ENCODE assay signal across 19 mouse cellular contexts in the genomic region with DNA sequence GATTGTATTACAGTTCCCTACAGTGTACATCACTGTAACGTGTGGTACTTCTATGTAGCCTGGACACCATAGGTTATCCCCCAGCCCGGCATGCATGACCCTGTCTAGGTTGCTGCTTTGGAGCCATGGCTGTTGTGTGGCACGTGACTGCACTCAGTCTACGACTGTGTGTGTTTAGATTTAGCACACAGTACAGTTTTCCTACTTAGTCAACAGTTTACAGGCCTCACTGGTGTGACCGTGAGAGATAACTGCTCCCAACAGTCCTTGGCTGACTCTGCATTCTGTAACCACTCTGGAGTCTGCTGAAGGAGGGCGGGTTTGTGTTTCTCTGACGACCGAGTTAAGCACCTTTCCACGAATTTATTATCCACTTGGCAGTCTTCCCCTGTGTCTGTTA.
DNase-seq lines count a peak whose midpoint lies in the region; ATAC-seq and TF ChIP-seq lines count a peak whose summit lies in the region.
"Had no signal": no experiment of that assay in that cellular context is flagged by ENCODE, and none has a peak within 500 bp of the region (broad histone marks: within the 10 kb centered on the region; RNA-seq: fewer than 3 reads in every experiment).

No protein-coding gene starts in this region.

- H3K27ac ChIP-seq in forebrain, embryonic 10.5 days: 0 out of 2 replicates have a peak overlapping the region, but pooled peaks have one; percentile 15
- H3K27ac ChIP-seq in forebrain, postnatal 0 days (ENCODE audit: low read depth, low read length): no peak overlapping the region
- peak overlapping the region; percentile 2; the same call in 1 of the 2 replicates for H3K27ac ChIP-seq in kidney, postnatal 0 days
- H3K27ac ChIP-seq in MEL (ENCODE audit: control insufficient read depth, low read depth, low read length): peak overlapping the region; percentile 94
- H3K27ac ChIP-seq in limb, embryonic 15.5 days: peak overlapping the region; percentile 54; the same call in 1 of the 2 replicates
- no peak overlapping the region for H3K27ac ChIP-seq in intestine, embryonic 15.5 days
- H3K27ac ChIP-seq: stomach, embryonic 15.5 days had no signal

- no peaks in the 10 kb centered on the region for H3K79me2 ChIP-seq in MEL (ENCODE audit: control insufficient read depth, insufficient read depth, low read length, poor library complexity)

- H3K36me3 ChIP-seq in forebrain, embryonic 10.5 days (replicated peaks): no peaks in the 10 kb centered on the region
- H3K36me3 ChIP-seq in forebrain, postnatal 0 days (ENCODE audit: insufficient read depth): no peaks in the 10 kb centered on the region
- no peaks in the 10 kb centered on the region for H3K36me3 ChIP-seq in kidney, postnatal 0 days (ENCODE audit: insufficient read depth, low read length)
- H3K36me3 ChIP-seq in MEL (ENCODE audit: control insufficient read depth in 1 of 2, insufficient read depth in 2 of 2, low read length in 2 of 2): peaks cover 0 to 21% of the 10 kb centered on the region in 2 experiments; a peak in 2 of 4 replicates
- no peaks in the 10 kb centered on the region for H3K36me3 ChIP-seq in limb, embryonic 15.5 days
- no peaks in the 10 kb centered on the region for H3K36me3 ChIP-seq in intestine, embryonic 15.5 days
- H3K36me3 ChIP-seq: G1E; stomach, embryonic 15.5 days had no signal

- TF ChIP-seq POLR2A in MEL (IDR thresholded peaks at IDR 0.05; ENCODE audit: control insufficient read depth in 1 of 2, insufficient read depth in 1 of 2, low read depth in 1 of 2, low read length in 2 of 2, poor library complexity in 1 of 2): no peak

- no peak overlapping the region for H3K4me2 ChIP-seq in forebrain, postnatal 0 days (ENCODE audit: low read depth)
- no peak overlapping the region for H3K4me2 ChIP-seq in kidney, postnatal 0 days (ENCODE audit: low read length)
- 0 out of 2 replicates have a peak overlapping the region, but pooled peaks have one; percentile 1 for H3K4me2 ChIP-seq in limb, embryonic 15.5 days
- H3K4me2 ChIP-seq in intestine, embryonic 15.5 days (replicated peaks): no peak overlapping the region
- H3K4me2 ChIP-seq: heart, embryonic 11.5 days; liver, embryonic 11.5 days; stomach, embryonic 15.5 days had no signal

- H3K9ac ChIP-seq in forebrain, postnatal 0 days: no peak overlapping the region
- no peak overlapping the region for H3K9ac ChIP-seq in kidney, postnatal 0 days (ENCODE audit: low read depth, low read length)
- H3K9ac ChIP-seq in MEL (ENCODE audit: control insufficient read depth, low read depth, low read length, poor library complexity, severe bottlenecking): peak overlapping the region; percentile 23; the same call in 1 of the 2 replicates
- H3K9ac ChIP-seq in limb, embryonic 15.5 days: no peak overlapping the region
- no peak overlapping the region for H3K9ac ChIP-seq in intestine, embryonic 15.5 days
- H3K9ac ChIP-seq: stomach, embryonic 15.5 days had no signal

- no peak overlapping the region for H3K4me3 ChIP-seq in forebrain, embryonic 10.5 days
- H3K4me3 ChIP-seq in forebrain, postnatal 0 days (ENCODE audit: low read depth, low read length): no peak overlapping the region
- H3K4me3 ChIP-seq in kidney, postnatal 0 days (replicated peaks; ENCODE audit: low read depth, low read length): no peak overlapping the region
- no peak overlapping the region; a peak in 1 of 4 replicates for H3K4me3 ChIP-seq in MEL (ENCODE audit: control insufficient read depth in 1 of 2, insufficient read depth in 1 of 2, low read depth in 2 of 2, low read length in 2 of 2)
- no peak overlapping the region for H3K4me3 ChIP-seq in limb, embryonic 15.5 days
- H3K4me3 ChIP-seq in intestine, embryonic 15.5 days (replicated peaks): no peak overlapping the region
- H3K4me3 ChIP-seq: myocyte; stomach, embryonic 15.5 days had no signal

- no peak for TF ChIP-seq CTCF in forebrain, postnatal 0 days (IDR thresholded peaks at IDR 0.05; ENCODE audit: low read depth)
- TF ChIP-seq CTCF in kidney, postnatal 0 days (IDR thresholded peaks at IDR 0.05; ENCODE audit: low read depth): no peak
- no peak for TF ChIP-seq CTCF in MEL (IDR thresholded peaks at IDR 0.05 in 2 of 3, conservative IDR thresholded peaks at IDR 0.05 in 1 of 3; ENCODE audit: control insufficient read depth in 1 of 3, insufficient read depth in 1 of 3, low read depth in 2 of 3, low read length in 3 of 3, poor library complexity in 1 of 3, severe bottlenecking in 1 of 3)

- no peak for ATAC-seq in forebrain, postnatal 0 days
- ATAC-seq in kidney, postnatal 0 days (replicated peaks; ENCODE audit: low FRiP score, low read depth): no peak
- ATAC-seq in limb, embryonic 15.5 days (ENCODE audit: insufficient number of reproducible peaks, low FRiP score, low TSS enrichment, low read depth): no peak; the same call in 1 of the 2 replicates
- ATAC-seq in intestine, embryonic 15.5 days: no peak
- ATAC-seq: CD4-positive, CD25-positive, alpha-beta regulatory T cell, adult 4 months; forebrain, embryonic 14.5 days had no signal

- TF ChIP-seq EP300 in MEL (IDR thresholded peaks at IDR 0.05; ENCODE audit: low read depth in 1 of 2, low read length in 2 of 2): peak; percentile 78 to 95

- peaks cover 14% of the 10 kb centered on the region for H3K4me1 ChIP-seq in forebrain, embryonic 10.5 days
- peaks cover 8% of the 10 kb centered on the region; the same call in 1 of the 2 replicates for H3K4me1 ChIP-seq in forebrain, postnatal 0 days (ENCODE audit: insufficient read depth)
- no peaks in the 10 kb centered on the region for H3K4me1 ChIP-seq in kidney, postnatal 0 days (replicated peaks; ENCODE audit: insufficient read depth, low read length)
- H3K4me1 ChIP-seq in MEL (ENCODE audit: control insufficient read depth in 1 of 2, insufficient read depth in 2 of 2, low read length in 2 of 2): peaks cover 11 to 18% of the 10 kb centered on the region in 2 experiments
- H3K4me1 ChIP-seq in limb, embryonic 15.5 days: peaks cover 16% of the 10 kb centered on the region; the same call in 1 of the 2 replicates
- H3K4me1 ChIP-seq in intestine, embryonic 15.5 days (replicated peaks): no peaks in the 10 kb centered on the region
- H3K4me1 ChIP-seq: stomach, embryonic 15.5 days had no signal

- H3K9me3 ChIP-seq in forebrain, embryonic 10.5 days: no peaks in the 10 kb centered on the region
- no peaks in the 10 kb centered on the region for H3K9me3 ChIP-seq in forebrain, postnatal 0 days (ENCODE audit: low read length)
- no peaks in the 10 kb centered on the region for H3K9me3 ChIP-seq in kidney, postnatal 0 days (replicated peaks; ENCODE audit: low read length)
- no peaks in the 10 kb centered on the region for H3K9me3 ChIP-seq in MEL (replicated peaks; ENCODE audit: insufficient read depth, low read length)
- no peaks in the 10 kb centered on the region for H3K9me3 ChIP-seq in limb, embryonic 15.5 days
- no peaks in the 10 kb centered on the region for H3K9me3 ChIP-seq in intestine, embryonic 15.5 days
- H3K9me3 ChIP-seq: stomach, embryonic 15.5 days had no signal

- H3K27me3 ChIP-seq in forebrain, embryonic 10.5 days (ENCODE audit: poor library complexity, severe bottlenecking): no peaks in the 10 kb centered on the region
- no peaks in the 10 kb centered on the region for H3K27me3 ChIP-seq in forebrain, postnatal 0 days (ENCODE audit: insufficient read depth, low read length)
- no peaks in the 10 kb centered on the region for H3K27me3 ChIP-seq in kidney, postnatal 0 days (ENCODE audit: insufficient read depth, low read length)
- no peaks in the 10 kb centered on the region for H3K27me3 ChIP-seq in MEL (ENCODE audit: control insufficient read depth in 1 of 2, insufficient read depth in 2 of 2, low read length in 2 of 2)
- H3K27me3 ChIP-seq in limb, embryonic 15.5 days: no peaks in the 10 kb centered on the region
- no peaks in the 10 kb centered on the region for H3K27me3 ChIP-seq in intestine, embryonic 15.5 days (replicated peaks)
- H3K27me3 ChIP-seq: stomach, embryonic 15.5 days had no signal

- 91% methylated on average over 9 of the region's 9 CpGs for WGBS in forebrain, embryonic 10.5 days
- 68% methylated on average over 9 of the region's 9 CpGs for WGBS in forebrain, postnatal 0 days
- 52% methylated on average over 9 of the region's 9 CpGs for WGBS in kidney, postnatal 0 days
- WGBS in limb, embryonic 15.5 days: 45% methylated on average over 9 of the region's 9 CpGs
- 61% methylated on average over 9 of the region's 9 CpGs for WGBS in intestine, embryonic 15.5 days

- DNase-seq in forebrain, embryonic 10.5 days (ENCODE audit: extremely low spot score, low spot score): no peak
- no peak for DNase-seq in forebrain, postnatal 0 days
- no peak for DNase-seq in kidney, postnatal 0 days (ENCODE audit: low spot score)
- DNase-seq in kidney, postnatal 10 days: no peak
- peak; percentile 89 for DNase-seq in MEL (ENCODE audit: low read depth, low spot score)
- DNase-seq in right cerebral cortex, postnatal 14 days: no peak
- DNase-seq: gastrocnemius, postnatal 36 days; heart, postnatal 14 days; spleen, adult 18-20 months; thymus, adult 2 months had no signal

- no peak for TF ChIP-seq RAD21 in MEL (IDR thresholded peaks at IDR 0.05; ENCODE audit: low read depth, low read length)

TF ChIP-seq in MEL, 35 proteins besides CTCF, POLR2A, EP300 and RAD21 (continues in another document):
- TF ChIP-seq NRF1 (IDR thresholded peaks at IDR 0.05; ENCODE audit: insufficient read depth, low read depth, low read length, poor library complexity, severe bottlenecking) (no peak), NELFE (IDR thresholded peaks at IDR 0.05; ENCODE audit: low read depth, low read length) (no peak), GABPA (IDR thresholded peaks at IDR 0.05; ENCODE audit: low read depth, low read length) (peak; percentile 30; the same call in 1 of the 2 replicates), TBP (IDR thresholded peaks at IDR 0.05; ENCODE audit: low read depth, low read length) (peak; percentile 49; the same call in 1 of the 2 replicates), JUND (IDR thresholded peaks at IDR 0.05; ENCODE audit: low read depth, low read length) (no peak), MAFK (IDR thresholded peaks at IDR 0.05; ENCODE audit: borderline replicate concordance, low read depth, low read length) (peak; percentile 82), TCF12 (IDR thresholded peaks at IDR 0.05; ENCODE audit: low read depth, low read length) (peak; percentile 74), ETS1 (IDR thresholded peaks at IDR 0.05; ENCODE audit: low read depth, low read length) (peak; percentile 94), USF2 (IDR thresholded peaks at IDR 0.05; ENCODE audit: borderline replicate concordance in 1 of 2, insufficient read depth in 1 of 2, low read depth in 1 of 2, low read length in 2 of 2) (peak in 1 of 2 experiments; percentile 68; a peak in 2 of 4 replicates), POLR2AphosphoS2 (IDR thresholded peaks at IDR 0.05; ENCODE audit: low read length) (no peak), POLR2AphosphoS5 (IDR thresholded peaks at IDR 0.05; ENCODE audit: borderline replicate concordance, low read depth, low read length) (no peak), USF1 (IDR thresholded peaks at IDR 0.05; ENCODE audit: low read depth, low read length) (peak; percentile 94), MEF2A (IDR thresholded peaks at IDR 0.05; ENCODE audit: extremely low read depth, insufficient replicate concordance, low read depth, low read length, poor library complexity, severe bottlenecking) (no peak), CHD2 (IDR thresholded peaks at IDR 0.05; ENCODE audit: low read length) (no peak)

Comparison
In these comparisons a context has a peak if more than half of its experiments do, and no peak if none do; other contexts are left out.
1. H3K27ac ChIP-seq: peak in forebrain, embryonic 10.5 days (single experiment), kidney, postnatal 0 days (single experiment), MEL (single experiment) and limb, embryonic 15.5 days (single experiment); none in forebrain, postnatal 0 days (single experiment) and intestine, embryonic 15.5 days (single experiment).